Mouse (Mus musculus): ENCODE data around the gene Lima1.
"Not testable (repeated sequence)": the region's sequence is repeated elsewhere in the genome, so short reads cannot be mapped to it uniquely, and the experiment has no call there.

The Lima1 gene

GRCm38 (mm10) chr15:99847937-99848336 lies 27.3 kb downstream of the Lima1 start:
- in situ Hi-C loops (cut with MboI; ENCODE audit: low pct_unique_long_range_greater_than_20kb in 1 of 2, low sequenced_read_pairs in 2 of 2, unreplicated experiment in 1 of 2) = loop anchor here in 1 of 2 experiments (10.0 kb wide), 1 partner anchor 57 kb away; no protein-coding TSS in a partner anchor

- in situ Hi-C loops (cut with MboI; ENCODE audit: low pct_unique_long_range_greater_than_20kb in 1 of 2, low sequenced_read_pairs in 2 of 2, unreplicated experiment in 1 of 2) = loop anchor here in 1 of 2 experiments (10.0 kb wide), 1 partner anchor 57 kb away; no protein-coding TSS in a partner anchor
Observed at GRCm38 (mm10) chr15:99847207-99847881, 27.9 kb downstream of the Lima1 start.

- in situ Hi-C loops (cut with MboI; ENCODE audit: low pct_unique_long_range_greater_than_20kb in 1 of 2, low sequenced_read_pairs in 2 of 2, unreplicated experiment in 1 of 2) = loop anchor here in 1 of 2 experiments (10.0 kb wide), 1 partner anchor 58 kb away; no protein-coding TSS in a partner anchor
Observed at GRCm38 (mm10) chr15:99846633-99847032, 28.6 kb downstream of the Lima1 start.

GRCm38 (mm10) chr15:99843856-99844255 lies 31.4 kb downstream of the Lima1 start:
- in situ Hi-C loops (cut with MboI; ENCODE audit: low pct_unique_long_range_greater_than_20kb in 1 of 2, low sequenced_read_pairs in 2 of 2, unreplicated experiment in 1 of 2) = loop anchor here in 1 of 2 experiments (10.0 kb wide), 1 partner anchor 61 kb away; no protein-coding TSS in a partner anchor

GRCm38 (mm10) chr15:99839910-99840309 lies 35.3 kb downstream of the Lima1 start:
- in situ Hi-C loops (cut with MboI; ENCODE audit: low pct_unique_long_range_greater_than_20kb in 1 of 2, low sequenced_read_pairs in 2 of 2, unreplicated experiment in 1 of 2) = loop anchor here in 1 of 2 experiments (10.0 kb wide), 1 partner anchor 65 kb away; no protein-coding TSS in a partner anchor

- in situ Hi-C loops (cut with MboI; ENCODE audit: low pct_unique_long_range_greater_than_20kb in 1 of 2, low sequenced_read_pairs in 2 of 2, unreplicated experiment in 1 of 2) = no loop called here
Observed at GRCm38 (mm10) chr15:99839165-99839840, 36.0 kb downstream of the Lima1 start.

GRCm38 (mm10) chr15:99837561-99837960 lies 37.7 kb downstream of the Lima1 start:
- in situ Hi-C loops (cut with MboI; ENCODE audit: low pct_unique_long_range_greater_than_20kb in 1 of 2, low sequenced_read_pairs in 2 of 2, unreplicated experiment in 1 of 2) = no loop called here

GRCm38 (mm10) chr15:99835191-99835590 lies 40.1 kb downstream of the Lima1 start:
- in situ Hi-C loops (cut with MboI; ENCODE audit: low pct_unique_long_range_greater_than_20kb in 1 of 2, low sequenced_read_pairs in 2 of 2, unreplicated experiment in 1 of 2) = no loop called here

GRCm38 (mm10) chr15:99834681-99835080 lies 40.6 kb downstream of the Lima1 start:
- in situ Hi-C loops (cut with MboI; ENCODE audit: low pct_unique_long_range_greater_than_20kb in 1 of 2, low sequenced_read_pairs in 2 of 2, unreplicated experiment in 1 of 2) = no loop called here

GRCm38 (mm10) chr15:99833648-99834454 lies 41.4 kb downstream of the Lima1 start:
- in situ Hi-C loops (cut with MboI; ENCODE audit: low pct_unique_long_range_greater_than_20kb in 1 of 2, low sequenced_read_pairs in 2 of 2, unreplicated experiment in 1 of 2) = no loop called here

GRCm38 (mm10) chr15:99831535-99831934 lies 43.7 kb downstream of the Lima1 start:
- in situ Hi-C loops (cut with MboI; ENCODE audit: low pct_unique_long_range_greater_than_20kb in 1 of 2, low sequenced_read_pairs in 2 of 2, unreplicated experiment in 1 of 2) = no loop called here

GRCm38 (mm10) chr15:99828061-99828460 lies 47.2 kb downstream of the Lima1 start:
- in situ Hi-C loops (cut with MboI; ENCODE audit: low pct_unique_long_range_greater_than_20kb in 1 of 2, low sequenced_read_pairs in 2 of 2, unreplicated experiment in 1 of 2) = no loop called here

- in situ Hi-C loops (cut with MboI; ENCODE audit: low pct_unique_long_range_greater_than_20kb in 1 of 2, low sequenced_read_pairs in 2 of 2, unreplicated experiment in 1 of 2) = no loop called here
Observed at GRCm38 (mm10) chr15:99826210-99826888, 48.9 kb downstream of the Lima1 start.

GRCm38 (mm10) chr15:99825211-99825610 lies 50.0 kb downstream of the Lima1 start:
- in situ Hi-C loops (cut with MboI; ENCODE audit: low pct_unique_long_range_greater_than_20kb in 1 of 2, low sequenced_read_pairs in 2 of 2, unreplicated experiment in 1 of 2) = no loop called here

- in situ Hi-C loops (cut with MboI; ENCODE audit: low pct_unique_long_range_greater_than_20kb in 1 of 2, low sequenced_read_pairs in 2 of 2, unreplicated experiment in 1 of 2) = no loop called here
Observed at GRCm38 (mm10) chr15:99823322-99823898, 51.8 kb downstream of the Lima1 start.

- in situ Hi-C loops (cut with MboI; ENCODE audit: low pct_unique_long_range_greater_than_20kb in 1 of 2, low sequenced_read_pairs in 2 of 2, unreplicated experiment in 1 of 2) = not testable (repeated sequence)
Observed at GRCm38 (mm10) chr15:99822501-99822900, 52.8 kb downstream of the Lima1 start.

GRCm38 (mm10) chr15:99819621-99820279 lies 55.5 kb downstream of the Lima1 start:
- in situ Hi-C loops (cut with MboI; ENCODE audit: low pct_unique_long_range_greater_than_20kb in 1 of 2, low sequenced_read_pairs in 2 of 2, unreplicated experiment in 1 of 2) = no loop called here

GRCm38 (mm10) chr15:99819109-99819440 lies 56.2 kb downstream of the Lima1 start:
- in situ Hi-C loops (cut with MboI; ENCODE audit: low pct_unique_long_range_greater_than_20kb in 1 of 2, low sequenced_read_pairs in 2 of 2, unreplicated experiment in 1 of 2) = no loop called here

All from mouse embryonic stem cell (cell line).